Mouse (Mus musculus): Measurements from ENCODE around the gene Ccdc69.
"Not testable (repeated sequence)": the region's sequence is repeated elsewhere in the genome, so short reads cannot be mapped to it uniquely, and the experiment has no call there.

Gene Ccdc69

DNA sequence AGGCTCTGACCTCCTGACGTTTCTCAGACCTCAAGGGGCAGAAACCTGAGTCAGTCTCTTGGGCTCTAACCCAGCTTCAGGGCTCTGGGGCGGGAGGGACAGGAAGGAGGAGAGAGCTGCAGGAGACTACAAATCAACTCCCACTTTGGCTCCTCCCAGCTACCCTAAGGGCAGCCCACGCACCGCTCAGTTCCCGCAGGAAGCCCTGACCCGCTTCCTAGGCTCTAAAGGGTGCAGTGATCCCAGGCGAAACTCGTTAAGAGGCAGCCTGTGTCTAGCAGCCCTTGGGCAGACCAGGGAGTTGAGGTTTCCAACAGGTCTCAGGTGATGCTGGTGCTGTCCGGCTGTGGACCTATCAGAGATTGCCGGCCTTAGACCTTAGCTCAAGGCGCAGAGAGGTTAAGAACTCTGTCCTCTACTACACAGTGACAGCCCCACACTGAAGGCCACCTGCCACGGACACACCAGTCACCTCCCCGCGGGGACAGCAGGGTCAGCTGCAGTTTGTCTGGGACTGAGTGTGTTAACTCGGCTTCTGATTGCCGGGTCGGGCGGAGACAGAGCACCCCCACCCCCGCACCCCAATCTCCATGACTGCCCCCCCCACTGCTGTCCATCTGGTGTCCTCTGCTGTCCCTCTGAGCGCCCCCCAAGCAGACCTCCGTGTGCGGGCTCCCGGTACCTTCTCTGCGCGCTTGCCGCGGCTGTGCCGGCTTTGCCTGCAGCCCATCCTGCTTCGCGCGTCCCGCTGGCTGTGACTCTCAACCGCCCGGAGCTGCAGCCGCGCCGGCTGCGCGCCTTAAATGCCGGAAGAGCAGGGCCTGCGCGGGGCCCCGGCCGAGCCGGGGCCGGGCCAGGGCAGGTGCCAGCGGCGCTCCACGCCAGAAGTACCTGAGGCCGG is at the start of gene Ccdc69:
TSS of gene Ccdc69 (minus strand) at position 801 of the 901 bp plus-strand sequence.
- peak; percentile 35 to 52 for DNase-seq

DNA sequence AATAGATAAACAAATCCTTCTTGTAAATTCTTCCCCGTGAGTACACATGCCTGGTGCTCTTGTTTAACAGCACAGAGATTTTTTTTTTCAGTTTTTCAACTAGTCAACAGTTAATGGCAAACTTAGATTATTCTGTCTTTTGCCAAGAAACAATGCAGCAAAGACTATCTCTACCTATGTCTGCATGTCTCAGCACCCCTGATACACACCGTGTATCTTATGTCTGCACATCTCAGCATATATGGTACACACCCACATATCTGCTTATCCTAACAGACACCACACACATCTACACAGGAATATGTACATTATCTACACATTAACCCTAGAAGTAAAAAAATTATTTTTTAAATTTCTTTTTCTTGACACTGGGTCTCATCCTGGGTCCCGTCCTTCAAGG is 48.7 kb upstream of the Ccdc69 start:
- DNase-seq, result no peak

DNA sequence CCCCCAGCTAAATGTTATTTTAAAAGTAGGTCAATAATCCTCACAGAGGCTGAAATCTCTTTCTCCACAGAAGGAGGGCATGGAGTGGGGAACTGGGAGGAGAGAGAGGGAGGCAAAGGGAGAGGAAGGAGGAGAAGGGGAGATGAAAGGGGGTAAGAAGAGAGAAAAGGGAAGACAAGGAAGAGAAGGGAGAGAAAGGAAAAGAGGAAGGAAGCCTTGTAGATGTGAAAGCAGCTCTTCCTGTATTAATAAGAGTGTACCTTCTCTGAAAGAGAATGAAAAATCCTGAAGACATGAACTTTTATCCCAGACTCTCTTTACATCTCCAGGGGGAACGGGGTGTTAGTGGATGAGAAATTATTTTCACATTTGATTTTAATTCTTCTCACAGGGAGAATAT is 43.5 kb upstream of the Ccdc69 start:
- DNase-seq, result no peak

DNA sequence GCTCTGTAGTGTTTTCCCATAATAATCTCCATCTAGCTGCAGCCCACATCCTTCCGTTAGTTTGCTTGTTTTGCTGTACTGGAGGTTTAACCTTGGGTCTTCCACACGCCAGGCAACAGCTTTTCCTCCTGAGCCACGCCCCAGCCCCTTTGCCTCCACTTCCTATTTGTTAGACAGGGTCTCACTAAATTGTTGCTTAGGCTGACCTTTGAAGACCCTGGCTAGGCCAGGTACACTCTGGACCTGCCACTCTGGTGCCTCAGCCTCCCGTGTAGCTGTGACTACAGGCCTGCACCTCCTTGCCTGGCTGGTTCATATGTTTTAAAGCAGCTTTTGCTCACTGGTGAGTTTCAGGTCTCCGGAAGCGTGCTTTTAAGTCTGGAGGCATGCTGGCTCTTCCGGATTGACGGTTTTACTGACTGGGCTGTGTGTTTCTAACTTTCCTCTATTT is 42.9 kb upstream of the Ccdc69 start:
- no peak for DNase-seq

DNA sequence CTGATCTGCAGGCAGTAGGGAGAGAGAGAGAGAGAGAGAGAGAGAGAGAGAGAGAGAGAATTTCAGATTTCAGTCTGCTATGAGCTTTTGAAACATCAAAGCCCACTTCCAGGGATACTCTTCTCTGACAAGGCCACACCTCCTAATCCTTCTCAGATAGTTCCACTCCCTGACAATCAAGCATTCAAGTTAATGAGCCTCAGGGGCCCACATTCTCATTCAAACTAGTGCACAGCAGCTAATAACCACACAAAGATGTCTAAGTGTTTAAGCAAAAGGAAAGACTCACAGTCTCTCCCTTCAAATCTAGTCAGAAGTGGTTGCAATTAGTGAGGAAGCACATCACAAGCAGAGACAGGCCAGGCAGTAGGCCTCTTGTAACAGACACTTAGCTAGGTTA is 42.3 kb upstream of the Ccdc69 start:
- no peak for DNase-seq

DNA sequence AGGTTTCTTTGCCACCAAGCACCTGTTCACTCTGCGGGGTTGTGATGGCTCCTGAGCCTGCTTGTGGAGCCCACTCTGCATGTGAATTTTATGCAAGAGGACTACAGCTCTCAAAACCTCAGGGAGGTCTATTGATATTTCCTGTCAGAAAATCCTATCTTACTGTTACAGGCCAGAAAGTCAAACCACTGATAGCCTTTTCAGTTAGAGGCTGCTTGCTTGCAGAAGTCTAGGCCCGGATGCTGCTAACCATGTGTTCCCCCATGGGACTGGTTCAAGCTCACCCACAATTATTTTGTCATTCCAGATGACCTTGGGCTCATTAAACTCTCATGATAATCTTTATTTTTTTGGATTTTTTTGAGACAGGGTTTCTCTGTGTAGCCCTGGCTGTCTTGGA is 39.1 kb upstream of the Ccdc69 start:
- DNase-seq, result no peak

DNA sequence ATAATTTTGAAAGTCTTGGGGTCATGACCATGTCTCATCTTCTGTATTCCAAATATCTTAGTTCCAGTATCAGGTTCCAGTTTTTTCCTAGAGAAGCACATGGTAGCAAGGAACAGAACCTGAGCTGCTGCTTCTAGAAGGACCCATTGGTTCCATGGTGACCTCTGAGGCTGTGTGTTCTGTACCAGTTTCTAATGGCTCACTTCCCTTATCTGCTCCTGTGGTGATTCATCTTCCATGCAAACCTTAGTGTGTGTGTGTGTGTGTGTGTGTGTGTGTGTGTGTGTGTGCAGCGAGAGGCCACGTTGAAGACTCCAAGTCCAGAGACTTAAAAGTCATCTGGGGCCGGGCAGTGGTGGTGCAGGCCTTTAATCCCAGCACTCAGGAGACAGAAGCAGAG is 38.1 kb upstream of the Ccdc69 start:
- no peak for DNase-seq

DNA sequence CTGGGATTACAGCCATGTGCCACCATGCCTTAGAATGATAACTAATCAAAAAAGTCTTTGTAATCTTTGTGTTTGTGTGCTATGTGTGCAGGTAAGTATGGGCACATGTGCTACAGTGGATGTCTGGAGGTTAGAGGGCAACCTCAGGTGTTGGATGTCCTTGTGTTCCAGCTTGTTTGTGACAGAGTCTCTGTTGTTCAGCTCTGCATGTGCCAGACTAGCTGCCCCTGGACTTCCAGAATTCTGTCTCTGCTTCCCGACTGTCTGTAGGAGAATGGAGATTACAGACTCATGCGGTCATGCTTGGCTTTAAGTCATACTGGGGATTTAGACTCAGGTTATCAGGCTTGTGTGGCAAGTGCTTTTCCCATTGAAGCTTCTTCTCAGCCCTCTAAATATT is 36.4 kb upstream of the Ccdc69 start:
- no peak for DNase-seq

DNA sequence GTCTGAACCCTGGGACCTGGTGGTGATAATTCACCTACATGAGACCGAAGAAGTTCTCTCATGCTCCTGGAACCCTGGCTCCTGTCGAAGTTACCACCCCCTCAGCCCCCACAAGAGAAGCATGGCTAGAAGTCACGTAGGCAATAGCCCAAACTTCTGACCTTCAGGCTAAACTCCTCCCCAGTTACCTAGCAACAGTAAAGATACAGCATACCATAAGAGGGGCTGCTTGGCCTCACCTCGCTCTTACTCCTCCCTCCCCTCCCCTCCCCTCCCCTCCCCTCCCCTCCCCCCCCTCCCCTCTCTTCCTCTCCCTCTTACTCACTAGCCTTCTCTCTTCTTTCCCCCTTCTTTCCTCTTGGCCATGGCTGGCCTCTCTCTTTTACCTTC is 35.9 kb upstream of the Ccdc69 start:
- DNase-seq, result not testable (repeated sequence)

DNA sequence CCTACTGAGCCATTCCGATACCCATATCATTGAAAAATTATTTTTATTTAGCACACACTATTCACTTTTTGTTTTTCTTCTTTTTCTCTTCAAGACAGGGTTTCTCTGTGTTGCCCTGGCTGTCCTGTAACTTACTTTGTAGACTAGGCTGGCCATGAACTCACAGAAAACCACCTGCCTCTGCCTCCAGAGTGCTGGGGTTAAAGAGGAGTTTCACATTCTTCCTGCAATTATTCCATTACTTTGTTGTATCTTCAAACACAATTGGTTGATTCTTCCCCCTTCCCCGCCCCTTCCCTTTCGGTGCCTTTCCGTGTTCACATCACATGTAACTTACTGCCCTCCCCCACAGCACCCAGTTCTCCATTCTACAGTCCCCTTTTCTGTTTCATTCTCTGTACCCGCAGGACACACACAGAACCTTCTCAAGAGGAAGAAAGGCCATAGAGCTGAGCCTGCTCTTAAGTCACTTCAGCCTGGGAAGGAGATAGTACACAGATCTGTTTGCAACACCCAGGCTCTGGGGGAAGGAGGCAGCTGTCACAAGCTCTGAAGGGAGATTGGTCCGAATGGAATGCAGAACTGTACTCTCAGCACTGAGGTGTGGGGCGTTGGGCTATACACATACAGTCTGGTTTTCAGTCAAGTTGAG is 35.4 kb upstream of the Ccdc69 start:
- DNase-seq, result no peak

DNA sequence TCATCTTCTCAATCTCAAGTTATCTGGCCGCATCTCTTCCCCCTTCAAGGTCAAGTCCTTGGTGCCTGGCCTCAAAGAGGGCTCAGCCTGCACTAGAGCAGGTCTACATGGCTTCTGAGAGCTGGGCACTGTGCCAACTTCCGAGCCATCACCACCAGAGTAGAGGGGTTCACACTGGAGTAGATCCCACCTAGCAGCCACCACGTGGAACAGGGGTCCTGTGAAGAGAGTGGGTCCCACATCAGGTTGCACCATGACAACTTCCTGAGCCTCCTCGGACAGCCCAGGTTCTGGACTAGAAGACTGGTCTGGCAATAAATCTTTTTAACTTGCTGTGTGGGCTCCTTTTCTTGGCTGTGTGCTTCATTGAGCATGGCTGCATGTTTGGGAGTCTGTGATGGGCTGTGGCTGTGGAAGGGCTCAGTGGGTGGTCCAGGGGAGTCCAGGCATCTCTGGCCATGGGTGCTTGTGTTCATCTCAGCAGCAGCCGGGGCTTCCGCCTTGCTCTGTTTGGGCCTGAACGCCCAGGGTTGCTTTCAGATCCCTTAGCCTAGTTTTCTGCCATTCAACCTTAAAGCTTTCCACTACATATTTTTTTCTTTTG is 32.7 kb upstream of the Ccdc69 start:
- peak; percentile 45 to 63 for DNase-seq

DNA sequence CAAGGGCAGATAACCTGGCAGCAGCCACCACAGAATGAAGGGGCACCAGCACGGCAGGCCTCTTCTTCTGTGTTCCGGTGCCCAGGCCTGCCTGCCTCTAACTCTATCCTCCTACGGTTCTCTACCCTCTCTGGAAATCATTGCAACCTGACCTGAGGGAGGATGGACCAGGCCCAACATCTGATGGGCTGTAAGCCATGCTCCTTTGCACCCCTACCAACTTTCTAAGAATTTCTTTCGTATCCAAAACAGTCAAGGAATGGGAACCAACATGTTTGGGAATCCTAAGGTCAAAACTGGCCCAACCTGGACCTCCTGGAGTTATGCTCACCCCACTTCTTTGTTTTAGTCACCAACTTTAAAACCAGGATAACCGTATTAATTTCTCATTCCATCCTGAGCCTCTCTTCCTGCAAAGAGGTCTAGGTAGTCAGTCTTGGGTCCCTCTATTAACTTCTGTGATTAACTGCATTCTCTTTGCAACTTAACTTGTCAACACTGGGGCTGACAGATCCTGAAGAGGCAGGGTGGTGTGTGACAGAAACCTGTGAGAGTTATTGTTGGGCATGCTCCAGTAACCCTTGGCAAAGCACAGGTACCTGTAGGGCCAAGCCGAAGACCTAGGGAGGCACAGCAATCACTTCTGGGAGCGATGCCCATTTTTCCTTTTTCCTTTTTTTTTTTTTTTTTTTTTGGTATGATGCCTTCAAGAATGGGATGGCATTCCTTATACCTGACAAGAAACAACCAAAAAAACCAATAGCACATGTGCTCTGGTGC is 31.8 kb upstream of the Ccdc69 start:
- peak; percentile 55 to 72 for DNase-seq

DNA sequence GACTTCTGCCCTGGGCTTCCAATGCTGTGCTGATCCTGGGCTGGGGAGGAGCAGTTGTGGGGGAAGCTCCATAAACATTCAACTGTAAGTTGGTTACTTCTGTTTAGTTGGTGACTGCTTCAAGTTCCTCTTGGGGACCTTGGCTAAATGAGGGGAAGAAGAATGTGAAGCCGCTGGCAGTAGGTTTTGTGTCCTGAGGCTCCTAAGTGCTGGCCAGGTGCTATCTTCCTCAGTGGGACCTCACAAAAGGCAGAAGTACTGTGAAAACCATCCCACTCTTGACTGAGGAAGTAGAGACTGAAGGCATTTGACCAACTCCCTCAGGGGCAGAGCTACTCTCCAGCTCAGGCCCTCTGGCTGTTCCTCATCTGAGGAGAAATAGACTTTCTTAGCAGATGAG is 28.7 kb upstream of the Ccdc69 start:
- no peak for DNase-seq

DNA sequence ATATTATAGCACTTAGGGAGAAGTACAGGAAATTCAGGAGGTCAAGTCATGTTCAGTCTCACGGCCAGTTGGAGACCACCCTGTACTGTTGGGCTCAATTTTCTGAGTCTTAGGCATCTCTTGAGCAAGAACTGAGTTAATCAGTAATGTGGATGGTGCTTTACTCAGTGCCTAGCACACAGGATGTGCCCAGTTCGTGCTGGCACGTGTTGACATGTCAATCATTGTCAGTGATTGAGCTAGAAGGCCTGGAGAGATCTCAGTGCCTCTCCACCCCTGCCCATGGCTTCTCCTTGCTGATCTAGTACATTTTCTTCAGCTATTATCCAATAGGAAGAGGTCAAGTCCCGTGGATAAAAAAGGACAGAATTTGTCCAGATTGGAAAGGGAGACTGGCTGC is 27.5 kb upstream of the Ccdc69 start:
- no peak for DNase-seq

DNA sequence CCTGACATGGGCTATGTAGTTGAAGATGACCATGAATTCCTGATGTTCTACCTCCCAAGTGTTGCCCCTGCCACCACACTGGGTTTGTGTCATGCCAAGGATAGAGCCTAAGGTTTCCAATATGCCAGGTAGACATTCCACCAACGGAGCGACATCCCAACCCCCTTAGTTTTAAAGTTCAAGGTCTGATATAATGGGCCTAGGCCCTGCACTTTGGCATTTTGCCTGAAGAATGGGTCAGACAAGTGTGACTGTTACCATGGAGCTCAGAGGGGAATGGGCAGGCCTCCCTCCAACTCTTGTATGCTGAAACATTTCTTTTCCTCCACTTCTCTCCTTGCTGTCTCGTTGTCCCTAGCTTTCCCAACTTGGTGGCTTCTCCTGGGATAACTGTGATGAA is 25.3 kb upstream of the Ccdc69 start:
- no peak for DNase-seq

DNA sequence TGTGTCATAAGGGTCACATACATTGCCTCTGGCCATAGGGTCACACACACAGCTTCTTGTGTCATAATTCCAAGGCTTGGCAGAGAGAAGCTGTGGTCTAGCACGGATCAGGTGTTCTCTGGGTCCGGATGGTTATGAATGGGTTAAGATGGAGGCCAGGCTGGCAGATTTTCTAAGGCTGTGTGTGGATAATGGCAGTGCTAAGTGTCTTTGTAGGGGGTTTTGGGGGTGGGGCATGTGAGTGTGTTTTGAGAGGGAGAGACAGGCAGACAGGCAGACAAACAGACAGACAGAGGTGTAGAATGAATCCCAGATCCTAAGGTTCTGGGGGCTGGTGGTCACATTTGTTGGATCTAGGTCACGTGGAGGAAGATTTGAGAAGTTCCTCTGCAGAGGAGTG is 24.1 kb upstream of the Ccdc69 start:
- DNase-seq, result no peak

DNA sequence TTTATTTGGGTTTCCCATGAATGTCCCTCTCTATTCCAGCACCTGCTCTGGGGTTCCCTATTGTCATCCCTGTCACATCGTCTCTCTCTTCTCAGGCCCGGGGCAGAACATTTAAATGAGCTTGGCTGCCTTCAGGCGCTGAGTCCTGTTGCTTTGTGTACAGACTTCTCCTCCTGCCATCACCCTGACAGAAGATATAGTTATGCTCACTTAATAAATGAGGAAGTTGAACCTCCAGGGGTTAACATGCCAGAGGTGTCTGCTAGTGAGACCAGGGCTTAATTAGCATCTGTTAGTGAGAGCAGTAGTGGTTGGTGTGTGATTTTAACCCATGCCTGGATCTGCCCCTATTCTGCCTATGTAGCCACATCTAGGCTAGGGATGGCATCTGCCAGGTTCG is 21.9 kb upstream of the Ccdc69 start:
- no peak for DNase-seq

DNA sequence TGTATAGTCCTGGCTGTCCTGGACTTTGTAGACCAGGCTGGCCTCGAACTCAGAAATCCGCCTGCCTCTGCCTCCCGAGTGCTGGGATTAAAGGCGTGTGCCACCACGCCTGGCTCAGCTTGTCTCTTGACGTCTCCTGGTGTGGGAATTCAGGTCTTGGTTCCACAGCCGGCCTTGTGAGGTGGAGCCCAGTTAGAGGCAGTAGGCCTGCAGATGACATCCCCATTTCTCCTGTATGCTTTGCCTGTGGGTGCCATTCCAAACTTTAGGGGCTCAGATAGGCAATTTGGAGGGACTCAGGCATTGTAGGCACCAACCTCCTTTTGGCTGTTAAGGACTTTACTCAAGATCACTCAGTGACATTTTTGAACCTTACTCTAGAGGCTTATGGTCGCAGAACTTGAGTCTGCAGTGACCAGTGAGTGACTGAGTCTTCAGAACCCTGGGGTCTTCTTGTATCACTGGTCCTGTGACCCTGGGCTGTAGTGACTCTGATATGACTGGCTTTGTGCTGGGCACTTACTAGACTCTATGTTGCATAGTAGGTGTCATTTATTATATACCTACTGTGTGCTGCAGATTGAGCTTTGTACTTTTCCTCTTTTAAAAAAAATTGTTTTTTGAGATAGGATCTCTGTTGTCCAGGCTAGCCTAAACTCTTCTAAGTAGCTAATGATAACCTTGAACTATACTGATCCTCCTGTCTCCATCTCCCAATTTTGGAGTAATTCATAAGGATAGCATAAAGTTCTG is 21.3 kb upstream of the Ccdc69 start:
- no peak for DNase-seq

DNA sequence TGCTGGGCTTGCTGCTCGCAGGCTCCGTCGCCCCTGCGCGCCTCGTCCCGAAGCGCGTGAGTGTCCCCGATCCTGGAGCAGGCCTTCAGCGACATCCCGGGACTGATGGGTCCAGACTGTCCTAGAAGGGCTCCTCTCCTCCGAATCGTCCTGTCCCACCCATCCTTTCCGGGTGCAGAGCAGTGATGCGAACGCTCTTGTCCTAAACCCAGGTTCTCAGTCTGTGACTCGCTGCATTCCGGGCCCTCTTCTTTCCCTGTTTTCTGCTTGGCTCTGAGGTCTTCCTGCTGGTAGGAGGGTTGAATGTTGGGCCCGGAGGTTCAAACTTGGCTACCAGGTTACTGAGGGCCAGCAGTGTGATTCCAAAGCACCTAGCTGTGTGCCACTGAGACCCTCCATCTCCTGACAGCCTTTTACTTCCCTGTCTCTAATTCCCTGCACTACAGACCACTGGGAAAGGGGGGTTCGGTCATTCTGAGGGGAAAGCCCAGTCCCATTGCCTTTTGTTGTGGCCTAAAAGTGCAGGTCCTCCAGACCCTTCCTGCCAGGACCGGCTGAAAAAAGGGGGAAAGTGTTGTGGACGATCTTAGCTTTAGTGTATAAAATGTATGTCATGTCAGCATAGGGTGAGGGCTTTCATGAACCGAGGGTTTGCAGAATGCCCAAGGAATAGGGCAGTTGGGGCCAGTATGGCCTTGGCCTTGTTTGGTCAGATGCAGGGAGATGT is 20.4 kb upstream of the Ccdc69 start:
- no peak for DNase-seq

DNA sequence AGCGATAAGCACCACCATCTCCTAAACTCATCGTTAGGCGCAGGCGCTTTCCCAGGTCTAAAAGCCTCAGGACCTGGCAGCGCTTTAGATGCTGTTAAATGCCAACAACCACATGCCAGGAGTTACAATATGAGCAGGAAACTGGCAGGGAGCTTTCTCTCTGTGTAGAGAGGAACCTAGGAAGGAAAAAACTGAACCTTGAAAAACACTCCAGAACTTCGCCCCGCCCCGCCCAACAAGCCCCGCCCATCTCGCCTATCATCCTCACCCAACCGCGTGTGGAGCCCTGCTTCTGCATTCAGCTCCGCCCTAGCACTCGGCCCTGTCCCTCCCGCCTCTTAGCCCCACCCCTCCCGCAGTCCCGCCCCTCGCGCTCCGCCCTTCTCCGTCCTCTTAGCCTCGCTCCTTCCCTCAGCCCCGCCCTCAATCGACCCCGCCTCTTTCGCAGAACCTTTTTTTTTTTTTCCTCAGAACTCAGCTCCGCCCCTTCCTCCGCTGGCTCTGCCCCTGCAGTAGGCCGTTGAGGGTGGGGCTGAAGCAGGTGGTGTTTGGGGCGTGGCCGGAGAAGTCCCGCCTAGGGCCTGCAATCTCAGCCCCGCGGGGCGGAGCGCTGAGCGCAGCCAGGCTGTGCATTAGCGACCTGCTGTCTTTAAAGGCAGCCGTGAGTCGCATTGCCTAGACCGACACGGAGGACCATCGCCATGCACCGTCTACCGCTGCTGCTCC is 19.7 kb upstream of the Ccdc69 start, which contains the start of gene Gm2a:
TSS of gene Gm2a (plus strand) at position 653 of the 726 bp plus-strand sequence.
- peak; percentile 94 to 96 for DNase-seq
